Comparison of ENCODE assay signal across 27 mouse cellular contexts in genomic region chr10:67275916-67276315, GRCm38 (mm10).
"Had no signal": no experiment of that assay in that cellular context is flagged by ENCODE, and none has a peak within 500 bp of the region (broad histone marks: within the 10 kb centered on the region; RNA-seq: fewer than 3 reads in every experiment).

No protein-coding gene starts in this region.

- H3K9me3 ChIP-seq: limb, embryonic 10.5 days; limb, embryonic 12.5 days; limb, embryonic 13.5 days; limb, embryonic 15.5 days; liver, embryonic 12.5 days; liver, embryonic 13.5 days; liver, embryonic 15.5 days; lung, embryonic 15.5 days; megakaryocyte, embryonic 14.5 days; midbrain, embryonic 10.5 days; midbrain, embryonic 12.5 days; midbrain, embryonic 13.5 days; midbrain, embryonic 15.5 days had no signal

- H3K27ac ChIP-seq: limb, embryonic 10.5 days; limb, embryonic 12.5 days; limb, embryonic 13.5 days; limb, embryonic 15.5 days; liver, embryonic 12.5 days; liver, embryonic 13.5 days; liver, embryonic 14.5 days; liver, embryonic 15.5 days; lung, embryonic 15.5 days; macrophage; midbrain, embryonic 10.5 days; midbrain, embryonic 12.5 days; midbrain, embryonic 13.5 days; midbrain, embryonic 15.5 days had no signal

- H3K4me3 ChIP-seq: limb, embryonic 10.5 days; limb, embryonic 12.5 days; limb, embryonic 13.5 days; limb, embryonic 15.5 days; liver, embryonic 12.5 days; liver, embryonic 13.5 days; liver, embryonic 15.5 days; lung, embryonic 15.5 days; megakaryocyte, embryonic 14.5 days; midbrain, embryonic 10.5 days; midbrain, embryonic 12.5 days; midbrain, embryonic 13.5 days; midbrain, embryonic 15.5 days; myocyte had no signal

- H3K4me1 ChIP-seq: limb, embryonic 10.5 days; limb, embryonic 12.5 days; limb, embryonic 13.5 days; limb, embryonic 15.5 days; lung, embryonic 15.5 days; midbrain, embryonic 10.5 days; midbrain, embryonic 12.5 days; midbrain, embryonic 13.5 days; midbrain, embryonic 15.5 days had no signal

- DNase-seq: left cerebral cortex, postnatal 4 days; liver; liver, embryonic 13.5 days; liver, postnatal 0 days; lung, adult 18-20 months; lung, adult 2 months; lung, embryonic 14.5 days; lung, postnatal 10 days; lung, postnatal 14 days; lung, postnatal 36 days; lung, postnatal 4 days; midbrain, embryonic 14.5 days had no signal

- H3K27me3 ChIP-seq: limb, embryonic 12.5 days; limb, embryonic 13.5 days; limb, embryonic 15.5 days; liver, embryonic 12.5 days; liver, embryonic 13.5 days; liver, embryonic 15.5 days; lung, embryonic 15.5 days; megakaryocyte, embryonic 14.5 days; midbrain, embryonic 12.5 days; midbrain, embryonic 13.5 days; midbrain, embryonic 15.5 days had no signal
